Mouse (Mus musculus): ENCODE data around the gene Hmgcll1. TPM values are rescaled to one million over a fixed set of nuclear protein-coding genes. Genes with fewer than 3 reads are reported as not detected.
A peak's percentile ranks its signal among the peaks of the same experiment; 100 is the strongest.

Gene Hmgcll1
- polyA plus RNA-seq, 1 experiment from 2014 or later: 3.9 TPM

DNA sequence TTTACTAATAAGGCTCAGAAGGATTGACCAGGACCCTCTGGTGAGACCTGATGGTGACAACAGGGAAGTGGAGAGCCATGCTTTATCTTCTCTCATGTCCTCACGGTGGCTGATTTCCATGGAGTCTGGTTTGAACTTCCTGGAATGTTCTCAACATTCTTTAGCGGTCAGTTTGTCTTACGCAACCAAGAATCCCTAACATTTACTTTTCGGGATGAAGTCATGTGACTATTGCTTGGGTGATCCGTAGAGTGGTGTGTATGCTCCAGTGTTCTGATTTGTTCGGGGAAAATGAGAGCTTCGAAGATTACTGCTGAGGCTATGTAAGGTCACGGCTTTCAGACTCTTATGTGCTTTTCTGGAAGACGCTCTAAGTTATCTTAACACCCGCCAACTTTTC, 1.9 kb downstream of the Hmgcll1 start:
- Histone ChIP-seq H3K4me1 (peaks cover 14% of the 10 kb centered on the region), H3K9ac (no peak overlapping the region)

DNA sequence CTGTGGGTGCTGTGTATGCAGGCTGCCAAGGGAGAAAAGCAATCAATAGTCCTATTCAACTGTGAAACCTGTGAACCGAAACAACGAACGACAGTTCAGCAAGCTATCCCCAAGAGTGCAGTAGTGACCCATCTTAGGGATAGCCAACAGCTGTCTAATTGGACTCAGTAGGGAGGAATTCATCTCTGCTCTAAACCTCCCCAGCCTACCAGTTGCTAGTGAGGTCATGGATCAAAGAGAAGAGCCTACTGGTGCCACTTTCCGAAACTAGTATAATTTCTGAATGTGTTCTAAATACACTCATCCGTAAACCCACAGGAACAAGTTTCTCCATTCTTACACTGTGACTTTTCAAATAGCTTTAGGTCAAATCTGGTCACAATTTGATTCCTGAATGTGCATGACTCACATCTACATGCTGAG, 8.9 kb downstream of the Hmgcll1 start:
- no peak overlapping the region for H3K27ac ChIP-seq
- H3K36me3 ChIP-seq: no peaks in the 10 kb centered on the region
- ATAC-seq (ENCODE audit: insufficient number of reproducible peaks, insufficient read depth, low FRiP score, low TSS enrichment, low read depth): no peak
- H3K4me2 ChIP-seq: no peak overlapping the region
- WGBS: 49% methylated on average over 5 of the region's 5 CpGs
- H3K4me3 ChIP-seq: no peak overlapping the region
- H3K27me3 ChIP-seq: no peaks in the 10 kb centered on the region
- H3K9me3 ChIP-seq: no peaks in the 10 kb centered on the region
- no peak overlapping the region for H3K9ac ChIP-seq
- H3K4me1 ChIP-seq: peaks cover 12% of the 10 kb centered on the region

More for the DNA sequence above, 1.9 kb downstream of the Hmgcll1 start:
- H3K4me3 ChIP-seq: no peak overlapping the region
- H3K9me3 ChIP-seq: no peaks in the 10 kb centered on the region
- no peak for ATAC-seq (ENCODE audit: insufficient number of reproducible peaks, insufficient read depth, low FRiP score, low TSS enrichment, low read depth)
- 93% methylated on average over 10 of the region's 10 CpGs for WGBS
- no peak overlapping the region for H3K27ac ChIP-seq
- no peak overlapping the region for H3K4me2 ChIP-seq
- 0 out of 2 replicates have a peak, but pooled peaks cover 6% of the 10 kb centered on the region for H3K27me3 ChIP-seq
- no peaks in the 10 kb centered on the region for H3K36me3 ChIP-seq

DNA sequence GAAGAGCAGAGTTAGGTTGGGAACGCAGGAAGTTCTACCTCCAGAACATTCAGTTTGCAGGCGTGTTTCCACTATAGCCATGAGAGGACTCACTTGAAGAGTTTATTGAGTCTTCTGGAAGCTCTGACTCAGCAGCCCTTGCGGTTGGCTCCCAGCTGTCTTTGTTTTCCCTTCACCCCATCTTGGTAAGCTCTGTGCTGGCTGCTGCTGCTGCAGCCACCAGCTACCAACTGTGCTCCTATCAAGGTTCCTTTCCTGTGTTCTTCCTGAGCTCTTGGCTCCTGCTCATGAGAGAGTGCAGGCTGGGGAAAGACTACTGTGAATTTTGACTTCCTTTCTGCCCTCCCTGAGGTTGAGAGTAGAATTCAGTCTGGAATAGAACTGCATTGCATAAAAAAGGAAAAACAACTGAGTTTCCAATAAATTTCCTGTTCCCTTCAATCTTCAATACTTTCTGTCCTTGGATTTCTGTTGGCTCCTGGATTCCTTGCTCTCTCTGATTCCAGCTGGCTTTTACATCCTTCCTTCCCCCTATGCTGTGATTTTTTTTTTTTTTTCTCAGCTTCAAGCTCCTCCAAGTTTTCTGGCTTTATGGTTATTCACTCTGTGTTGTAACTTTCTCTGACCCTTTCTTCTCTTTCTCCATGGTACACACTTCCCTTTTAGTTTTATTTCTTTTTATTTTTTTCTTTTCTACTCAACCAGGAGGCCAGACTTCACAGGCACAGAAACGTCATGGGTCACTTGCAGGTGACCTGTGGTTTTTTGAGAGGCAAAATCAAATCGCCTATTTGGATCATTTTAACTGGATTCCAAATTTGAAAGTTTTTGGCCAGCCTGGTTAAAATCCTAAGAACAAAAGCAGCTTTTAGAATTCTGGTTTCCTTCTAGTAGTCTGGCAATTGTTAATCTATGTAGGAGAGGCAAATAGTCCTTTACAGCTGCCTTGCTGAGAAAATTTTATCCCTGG, 9.9 kb downstream of the Hmgcll1 start:
- H3K27ac ChIP-seq: peak overlapping the region; percentile 55
- no peaks in the 10 kb centered on the region for H3K9me3 ChIP-seq
- no peak overlapping the region for H3K4me2 ChIP-seq
- H3K27me3 ChIP-seq: no peaks in the 10 kb centered on the region
- ATAC-seq (ENCODE audit: insufficient number of reproducible peaks, insufficient read depth, low FRiP score, low TSS enrichment, low read depth): no peak
- no peak overlapping the region for H3K4me3 ChIP-seq
- 40% methylated on average over 5 of the region's 5 CpGs for WGBS
- H3K4me1 ChIP-seq: peaks cover 12% of the 10 kb centered on the region
- H3K36me3 ChIP-seq: no peaks in the 10 kb centered on the region
- H3K9ac ChIP-seq: no peak overlapping the region

DNA sequence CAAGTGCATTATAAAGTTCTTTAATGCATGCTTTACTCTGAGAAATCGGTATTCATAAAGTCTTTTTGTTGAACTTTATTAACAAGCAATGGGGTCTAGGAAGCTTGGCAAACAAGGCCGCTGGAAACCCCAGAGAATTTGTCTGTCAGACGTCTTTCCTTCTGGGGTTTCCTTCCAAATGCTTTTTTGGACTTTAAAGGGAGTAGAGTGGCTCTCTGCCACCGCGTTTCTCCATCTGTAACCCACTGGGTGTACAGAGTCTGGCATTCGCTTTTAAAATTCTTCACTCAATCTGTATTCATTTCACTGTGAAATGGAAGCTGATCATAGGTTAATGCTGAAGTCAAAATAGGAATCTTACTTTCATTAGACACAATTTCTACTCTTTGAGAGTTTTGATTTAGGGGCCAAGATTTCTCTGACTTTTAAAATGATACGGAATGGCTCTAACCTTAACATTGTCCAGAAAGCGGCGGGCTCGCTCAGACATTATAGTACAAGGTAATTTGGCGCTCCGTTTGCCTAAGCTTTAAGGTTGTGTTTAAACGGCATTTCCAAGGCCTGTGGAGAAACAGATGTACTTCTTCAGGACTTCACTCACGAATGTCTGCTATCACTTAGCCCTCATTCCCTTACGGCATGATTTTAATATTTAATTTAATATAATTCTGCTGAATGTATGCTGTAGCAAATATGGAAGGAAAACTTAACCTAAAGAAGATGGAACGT, 15.0 kb downstream of the Hmgcll1 start:
- Histone ChIP-seq H3K27me3 (no peaks in the 10 kb centered on the region), H3K9ac (no peak overlapping the region), H3K36me3 (no peaks in the 10 kb centered on the region), H3K4me3 (no peak overlapping the region), H3K4me1 (peaks cover 8% of the 10 kb centered on the region), H3K4me2 (peak overlapping the region; percentile 40), H3K9me3 (no peaks in the 10 kb centered on the region), H3K27ac (peak overlapping the region; percentile 48; the same call in 1 of the 2 replicates)
- 30% methylated on average over 16 of the region's 16 CpGs for WGBS
- no peak for ATAC-seq (ENCODE audit: insufficient number of reproducible peaks, insufficient read depth, low FRiP score, low TSS enrichment, low read depth)

DNA sequence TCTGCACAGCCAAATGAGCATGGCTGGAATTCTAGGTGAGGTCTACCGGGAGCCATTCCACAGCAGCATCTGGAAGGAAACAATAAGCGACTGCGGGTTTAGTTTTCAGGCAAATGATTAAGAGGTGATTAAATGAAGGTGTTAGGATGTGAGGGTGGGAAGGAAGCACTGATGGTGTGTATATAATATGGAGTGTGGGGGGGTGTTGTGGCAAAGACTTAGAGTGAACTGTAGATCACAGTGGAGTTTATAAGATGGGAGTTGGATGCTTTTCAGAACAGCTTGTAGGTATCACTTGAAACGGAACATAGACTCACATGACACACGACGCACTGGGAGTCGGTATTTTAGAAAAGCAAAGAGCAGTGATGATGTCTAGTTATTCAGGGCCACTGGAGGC, 20.4 kb downstream of the Hmgcll1 start:
- H3K9me3 ChIP-seq: no peaks in the 10 kb centered on the region
- 49% methylated on average over 7 of the region's 7 CpGs for WGBS
- no peak overlapping the region for H3K4me2 ChIP-seq
- H3K4me1 ChIP-seq: peaks cover 27% of the 10 kb centered on the region
- H3K27ac ChIP-seq: no peak overlapping the region
- no peak overlapping the region for H3K9ac ChIP-seq
- ATAC-seq (ENCODE audit: insufficient number of reproducible peaks, insufficient read depth, low FRiP score, low TSS enrichment, low read depth): no peak
- H3K27me3 ChIP-seq: no peaks in the 10 kb centered on the region
- H3K4me3 ChIP-seq: no peak overlapping the region
- H3K36me3 ChIP-seq: no peaks in the 10 kb centered on the region

DNA sequence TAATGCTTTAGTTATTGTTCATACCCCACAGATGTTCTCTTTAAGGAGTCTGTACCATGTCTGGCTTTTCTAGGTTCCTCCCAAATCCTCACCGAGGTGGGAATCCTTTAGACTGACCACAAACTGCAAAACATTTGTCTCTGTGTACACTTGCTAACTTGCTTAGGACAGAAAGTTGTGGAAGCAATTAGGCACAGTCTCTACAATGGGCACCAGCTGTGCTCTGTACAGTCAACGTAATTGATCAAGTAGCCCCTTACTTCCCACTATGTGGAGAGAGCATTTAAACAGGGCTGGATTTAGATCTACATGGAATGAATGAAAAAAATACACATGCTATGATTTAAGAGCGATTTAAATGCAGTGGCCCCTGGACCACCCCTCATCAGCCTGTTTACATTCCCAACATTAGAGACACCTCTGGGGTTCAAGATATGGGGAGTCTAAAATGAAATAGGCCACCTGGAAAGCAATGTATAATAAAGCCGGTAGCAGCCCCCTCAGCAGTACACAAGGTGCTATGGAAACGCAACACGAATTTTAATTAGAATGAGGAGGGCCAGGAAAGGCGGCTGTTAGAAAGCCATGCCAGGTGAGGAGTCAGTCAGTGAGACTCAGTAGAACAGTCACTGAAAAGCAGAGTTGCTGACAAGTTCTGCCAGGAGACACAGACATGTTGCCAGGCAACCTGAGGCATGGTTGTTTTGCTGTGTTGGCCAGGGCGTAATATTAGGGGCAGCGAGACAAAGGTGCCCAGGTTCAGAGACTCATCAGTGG, 23.9 kb downstream of the Hmgcll1 start:
- Histone ChIP-seq H3K4me1 (peaks cover 33% of the 10 kb centered on the region), H3K9ac (no peak overlapping the region), H3K36me3 (no peaks in the 10 kb centered on the region), H3K27me3 (no peaks in the 10 kb centered on the region), H3K4me3 (no peak overlapping the region), H3K9me3 (no peaks in the 10 kb centered on the region), H3K27ac (no peak overlapping the region), H3K4me2 (no peak overlapping the region)
- ATAC-seq (ENCODE audit: insufficient number of reproducible peaks, insufficient read depth, low FRiP score, low TSS enrichment, low read depth): 0 out of 2 replicates have a peak, but pooled peaks have one; percentile 52
- WGBS: 45% methylated on average over 9 of the region's 9 CpGs

DNA sequence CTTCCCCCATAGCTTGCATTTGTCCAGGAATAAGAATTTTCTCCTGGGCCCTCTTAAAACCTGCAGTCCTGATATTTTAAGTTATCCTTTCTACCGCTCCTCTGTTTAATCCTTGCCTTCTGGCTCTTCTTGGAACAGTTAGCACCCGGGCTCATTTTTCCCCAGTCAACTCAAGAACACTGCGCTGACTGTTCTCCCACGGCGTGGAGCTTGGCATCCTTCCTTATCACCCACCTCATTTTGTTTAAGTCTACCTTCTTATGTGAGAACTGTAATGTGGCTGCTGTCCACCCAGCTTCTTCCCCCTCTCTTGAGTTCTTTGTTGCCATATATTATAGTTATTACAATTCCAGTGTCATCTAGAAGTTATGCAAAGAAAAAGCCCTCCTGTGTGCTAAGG, 25.1 kb downstream of the Hmgcll1 start:
- 0 out of 2 replicates have a peak overlapping the region, but pooled peaks have one; percentile 4 for H3K27ac ChIP-seq
- no peak overlapping the region for H3K4me2 ChIP-seq
- no peaks in the 10 kb centered on the region for H3K36me3 ChIP-seq
- no peaks in the 10 kb centered on the region for H3K9me3 ChIP-seq
- peaks cover 33% of the 10 kb centered on the region for H3K4me1 ChIP-seq
- no peak overlapping the region for H3K4me3 ChIP-seq
- WGBS: 77% methylated on average over 5 of the region's 5 CpGs
- H3K9ac ChIP-seq: no peak overlapping the region
- no peaks in the 10 kb centered on the region for H3K27me3 ChIP-seq
- ATAC-seq (ENCODE audit: insufficient number of reproducible peaks, insufficient read depth, low FRiP score, low TSS enrichment, low read depth): no peak

DNA sequence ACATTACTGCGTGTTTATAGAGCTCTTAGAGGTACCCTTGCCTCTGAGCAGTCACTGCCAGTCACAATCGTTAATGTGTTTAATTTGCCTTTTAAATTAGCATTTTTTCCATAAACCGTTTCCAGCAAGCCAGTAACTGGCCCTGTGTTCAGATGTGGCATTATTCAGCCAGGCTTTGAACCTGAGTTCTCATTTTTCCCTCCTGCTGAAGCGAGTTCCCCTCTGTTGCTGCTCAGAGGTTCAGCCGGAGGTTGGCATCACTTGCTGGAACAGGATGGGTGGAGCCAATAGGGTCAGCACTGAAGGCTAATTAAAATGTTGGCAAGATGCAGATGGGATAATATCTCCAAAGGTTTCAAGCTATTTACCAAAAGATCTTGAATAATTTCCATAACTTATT, 28.7 kb downstream of the Hmgcll1 start:
- ATAC-seq (ENCODE audit: insufficient number of reproducible peaks, insufficient read depth, low FRiP score, low TSS enrichment, low read depth): peak; percentile 37; the same call in 1 of the 2 replicates
- H3K27me3 ChIP-seq: no peaks in the 10 kb centered on the region
- H3K4me1 ChIP-seq: peaks cover 19% of the 10 kb centered on the region
- no peak overlapping the region for H3K9ac ChIP-seq
- no peak overlapping the region for H3K4me2 ChIP-seq
- no peak overlapping the region; the same call in 1 of the 2 replicates for H3K27ac ChIP-seq
- H3K4me3 ChIP-seq: no peak overlapping the region
- 55% methylated on average over 5 of the region's 5 CpGs for WGBS
- H3K36me3 ChIP-seq: no peaks in the 10 kb centered on the region
- H3K9me3 ChIP-seq: no peaks in the 10 kb centered on the region

DNA sequence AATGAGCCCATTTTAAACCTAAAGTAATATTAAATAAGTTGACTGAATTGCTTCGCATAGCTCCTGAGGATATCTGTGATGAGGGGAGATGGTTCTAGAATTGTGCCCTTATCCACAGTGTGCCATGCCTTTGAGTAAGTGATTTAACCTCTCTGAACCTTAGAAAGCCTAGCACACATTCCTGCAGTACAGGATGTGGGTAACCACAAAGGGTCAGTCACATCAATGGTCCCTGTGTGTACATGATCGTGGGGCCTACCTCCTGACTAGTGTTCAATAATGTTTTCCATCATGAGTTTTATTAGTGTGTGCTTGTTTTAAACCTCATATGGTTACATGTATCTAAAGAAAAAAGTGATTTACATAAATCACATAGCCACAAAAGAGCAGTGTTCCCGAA, 46.3 kb downstream of the Hmgcll1 start:
- WGBS: 60% methylated on average over 3 of the region's 3 CpGs
- Histone ChIP-seq H3K9me3 (no peaks in the 10 kb centered on the region), H3K4me2 (no peak overlapping the region), H3K9ac (no peak overlapping the region), H3K4me1 (peaks cover 5% of the 10 kb centered on the region; the same call in 1 of the 2 replicates), H3K4me3 (no peak overlapping the region), H3K27me3 (no peaks in the 10 kb centered on the region), H3K36me3 (no peaks in the 10 kb centered on the region), H3K27ac (no peak overlapping the region)
- no peak for ATAC-seq (ENCODE audit: insufficient number of reproducible peaks, insufficient read depth, low FRiP score, low TSS enrichment, low read depth)

DNA sequence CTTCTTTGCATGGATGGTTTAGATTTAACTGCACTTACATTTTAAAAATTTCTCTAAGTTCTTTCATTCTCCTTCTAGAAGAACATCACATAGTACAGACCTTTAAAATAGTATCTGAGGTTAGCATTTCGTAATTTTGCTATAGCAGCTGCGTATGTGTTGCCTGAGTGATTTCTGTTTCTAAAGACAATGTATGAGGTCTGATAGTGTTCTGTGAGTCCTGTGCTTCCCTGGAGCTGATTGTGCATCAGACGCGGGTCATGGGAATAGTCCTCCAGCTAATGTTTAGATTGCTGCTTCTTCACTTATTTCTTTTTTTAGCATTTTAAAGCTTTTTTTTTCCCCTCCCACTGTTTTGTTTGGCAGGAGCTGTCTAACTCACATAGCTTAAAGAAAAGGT, 46.8 kb downstream of the Hmgcll1 start:
- WGBS: 79% methylated on average over 4 of the region's 4 CpGs
- peaks cover 5% of the 10 kb centered on the region; the same call in 1 of the 2 replicates for H3K4me1 ChIP-seq
- no peak for ATAC-seq (ENCODE audit: insufficient number of reproducible peaks, insufficient read depth, low FRiP score, low TSS enrichment, low read depth)
- no peak overlapping the region for H3K9ac ChIP-seq
- no peaks in the 10 kb centered on the region for H3K27me3 ChIP-seq
- H3K4me3 ChIP-seq: no peak overlapping the region
- H3K36me3 ChIP-seq: no peaks in the 10 kb centered on the region
- H3K4me2 ChIP-seq: no peak overlapping the region
- no peaks in the 10 kb centered on the region for H3K9me3 ChIP-seq
- H3K27ac ChIP-seq: no peak overlapping the region

DNA sequence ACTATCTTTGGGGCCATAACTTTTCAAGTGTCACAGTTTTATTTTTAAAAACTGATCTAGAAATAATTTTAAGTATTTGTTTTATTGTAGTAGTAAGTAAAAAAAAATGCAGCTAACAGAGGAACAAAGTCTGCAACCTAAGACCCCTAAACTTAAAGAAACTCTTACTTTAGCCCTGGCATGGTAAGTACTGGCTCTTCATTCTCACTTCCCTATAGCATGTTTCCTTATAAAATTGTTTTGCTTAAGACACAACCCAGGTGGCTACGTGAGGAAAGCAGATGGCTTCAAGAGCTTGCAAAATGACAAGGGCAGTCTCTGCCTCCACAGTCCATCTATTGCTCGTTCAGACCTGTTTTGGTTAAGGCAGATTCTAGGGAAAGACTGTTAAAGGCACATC, 49.5 kb downstream of the Hmgcll1 start:
- H3K9me3 ChIP-seq: no peaks in the 10 kb centered on the region
- WGBS: 69% methylated on average over 2 of the region's 2 CpGs
- H3K9ac ChIP-seq: no peak overlapping the region
- no peak overlapping the region for H3K27ac ChIP-seq
- ATAC-seq (ENCODE audit: insufficient number of reproducible peaks, insufficient read depth, low FRiP score, low TSS enrichment, low read depth): no peak
- H3K4me1 ChIP-seq: no peaks in the 10 kb centered on the region; the same call in 1 of the 2 replicates
- H3K27me3 ChIP-seq: no peaks in the 10 kb centered on the region
- H3K36me3 ChIP-seq: no peaks in the 10 kb centered on the region
- no peak overlapping the region for H3K4me2 ChIP-seq
- H3K4me3 ChIP-seq: no peak overlapping the region

Measured in embryonic facial prominence, embryonic 13.5 days (tissue).